Mouse (Mus musculus) midbrain, postnatal 0 days (tissue): ENCODE measurements around the gene Nhlrc3. TPM values are rescaled to one million over a fixed set of nuclear protein-coding genes. Genes with fewer than 3 reads are reported as not detected.

Experiments
- ATAC-seq: fragments of 200-750 bp; cut with Nextera tagmentation; 2 replicates; pipeline ENCODE4 v1.8.0; 2017; ENCODE audit warnings: moderate number of reproducible peaks, mild to moderate bottlenecking, moderate TSS enrichment, moderate library complexity; ENCODE audit not compliant: low FRiP score
- DNase-seq: peaks from one replicate; pipeline ENCODE4 v3.0.0-alpha.2; 2015; ENCODE audit warnings: low spot score
- H3K27ac ChIP-seq: fragments of 300-500 bp; sonication (generic); 2 replicates; pipeline ENCODE4 v1.5.1; 2014; ENCODE audit warnings: low read depth, mild to moderate bottlenecking, low read length, mixed read lengths
- H3K27me3 ChIP-seq: fragments of 300-500 bp; sonication (generic); 2 replicates; pipeline ENCODE4 v1.6.1; 2014; ENCODE audit warnings: low read length, control low read depth, mixed read lengths; ENCODE audit not compliant: insufficient read depth
- H3K36me3 ChIP-seq: fragments of 300-500 bp; sonication (generic); 2 replicates; pipeline ENCODE4 v1.6.1; 2014; ENCODE audit warnings: low read length, control low read depth, mixed read lengths; ENCODE audit not compliant: insufficient read depth
- H3K4me1 ChIP-seq: fragments of 300-500 bp; sonication (generic); 2 replicates; pipeline ENCODE4 v1.6.1; 2014; ENCODE audit warnings: mild to moderate bottlenecking, control low read depth, antibody characterized with exemption, low read length, mixed read lengths; ENCODE audit not compliant: insufficient read depth
- H3K4me2 ChIP-seq: fragments of 300-500 bp; sonication (generic); 2 replicates; pipeline ENCODE4 v1.6.1; 2014; ENCODE audit warnings: low read depth, mild to moderate bottlenecking, low read length, mixed read lengths; ENCODE audit not compliant: poor library complexity, severe bottlenecking
- H3K4me3 ChIP-seq: fragments of 300-500 bp; sonication (generic); 2 replicates; pipeline ENCODE4 v1.5.1; 2014; ENCODE audit warnings: low read depth, mild to moderate bottlenecking, low read length, moderate library complexity
- H3K9ac ChIP-seq: fragments of 300-500 bp; sonication (generic); replicated peaks from 2 replicates; pipeline ENCODE4 v1.6.1; 2014; ENCODE audit warnings: mild to moderate bottlenecking, low read length, moderate library complexity, mixed read lengths; ENCODE audit not compliant: poor library complexity, severe bottlenecking
- H3K9me3 ChIP-seq: fragments of 300-500 bp; sonication (generic); 2 replicates; pipeline ENCODE4 v1.6.1; 2016; ENCODE audit warnings: low read length, control low read depth
- CTCF ChIP-seq: IDR thresholded peaks from 2 replicates; pipeline ENCODE4 v1.5.1; 2016; ENCODE audit warnings: antibody characterized with exemption, mild to moderate bottlenecking
- WGBS: fragments of 180-500 bp; shearing (Covaris S2); extraction: QIAGEN DNeasy Blood & Tissue Kit; methylation state at CpG from one replicate; pipeline ENCODE4 v1.1.7; 2014; 5-methylcytosine and 5-hydroxymethylcytosine counted together
- polyA plus RNA-seq: library from polyadenylated mRNA; unstranded; fragments of >200 nt; fragmentation: Nextera tagmentation; extraction: Ambion mirVana; gene quantifications from 2 replicates; pipeline ENCODE4 v1.2.1, GENCODE M21; 2015
- total RNA-seq: library from RNA; depleted of rRNA; stranded (reverse); fragments of >200 nt; gene quantifications from 2 replicates; pipeline ENCODE4 v1.2.3, GENCODE M21; 2014; rRNA removed

The Nhlrc3 gene
- total and polyA plus RNA-seq, 2 experiments from 2014 or later, result 9.0 to 13.1 TPM

GRCm38 (mm10) chr3:53407145-53407544 lies 56.0 kb downstream of the Nhlrc3 start:
- H3K27me3 ChIP-seq, result no peaks in the 10 kb centered on the region
- no peak overlapping the region for H3K9ac ChIP-seq
- no peak for TF ChIP-seq CTCF
- H3K4me3 ChIP-seq, result no peak overlapping the region
- H3K4me2 ChIP-seq, result no peak overlapping the region
- WGBS, result 56% methylated on average over 1 of the region's 1 CpGs
- ATAC-seq (no peak), DNase-seq (peak; percentile 47)
- no peaks in the 10 kb centered on the region for H3K9me3 ChIP-seq
- no peaks in the 10 kb centered on the region for H3K36me3 ChIP-seq
- H3K27ac ChIP-seq, result no peak overlapping the region
- H3K4me1 ChIP-seq, result no peaks in the 10 kb centered on the region

Other genes with a start within 250 kb of the Nhlrc3 start
- gene Proser1, start 334 bp upstream of the Nhlrc3 start, total RNA-seq, result 4.6 and 4.9 TPM in 2 replicates
- 10.7 and 15.1 TPM in 2 replicates for gene Proser1, start 334 bp upstream of the Nhlrc3 start, polyA plus RNA-seq
- gene Stoml3, start 25.3 kb upstream of the Nhlrc3 start, total RNA-seq, result 0.14 and 0.93 TPM in 2 replicates
- gene Stoml3, start 25.3 kb upstream of the Nhlrc3 start, polyA plus RNA-seq, result 0.38 TPM in 1 of 2 replicates, not detected in the other
- gene Frem2, start 194.0 kb upstream of the Nhlrc3 start, total RNA-seq, result 8.8 and 10.0 TPM in 2 replicates
- gene Frem2, start 194.0 kb upstream of the Nhlrc3 start, polyA plus RNA-seq, result 1.0 and 1.5 TPM in 2 replicates